Mouse (Mus musculus): ENCODE results near the gene Saysd1.

DNA sequence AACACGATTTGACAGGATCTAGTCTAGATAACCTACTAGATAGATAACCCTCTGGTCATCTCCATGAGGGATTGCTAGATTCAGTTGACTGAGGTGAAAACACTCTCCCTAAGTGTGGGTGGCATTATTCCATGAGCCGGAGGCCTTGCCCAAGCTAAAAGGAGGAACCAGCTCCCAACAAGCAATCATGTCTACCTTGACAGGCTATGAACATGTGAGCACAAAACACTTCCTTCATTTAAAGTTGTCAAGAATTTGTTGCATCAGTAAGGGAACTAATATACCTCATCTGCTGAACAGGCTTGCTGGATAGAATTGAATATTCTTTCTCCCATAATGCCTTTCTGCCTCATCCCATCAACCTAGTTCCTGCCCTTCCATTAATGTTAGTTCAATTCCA, 98.5 kb downstream of the Saysd1 start:
- TF ChIP-seq HCFC1 (IDR thresholded peaks at IDR 0.05; ENCODE audit: borderline replicate concordance, insufficient read depth, low read length) (no peak), CHD2 (IDR thresholded peaks at IDR 0.05; ENCODE audit: low read depth, low read length) (no peak), MAFK (IDR thresholded peaks at IDR 0.05; ENCODE audit: insufficient read depth, low read depth, low read length) (no peak), ZC3H11A (IDR thresholded peaks at IDR 0.05; ENCODE audit: borderline replicate concordance, low read depth, low read length) (no peak)

Measured in ES-E14 (cell line).